Comparison of ENCODE assay signal across 8 mouse cellular contexts in genomic region chr5:137628498-137629305, GRCm38 (mm10). TPM values are rescaled to one million over a fixed set of nuclear protein-coding genes. Genes with fewer than 3 reads are reported as not detected.
DNase-seq lines count a peak whose midpoint lies in the region; ATAC-seq and TF ChIP-seq lines count a peak whose summit lies in the region.

TSS of gene Fbxo24 (minus strand) at chr5:137629002.
TSS of gene Lrch4 (plus strand) at chr5:137629121.
TSS of gene Gm20605 (plus strand) at chr5:137629175.

- H3K9ac ChIP-seq in forebrain, embryonic 12.5 days, result peak within 1 kb of the TSS; percentile 72
- H3K9ac ChIP-seq in heart, postnatal 0 days (replicated peaks; ENCODE audit: low read depth, low read length), result peak within 1 kb of the TSS; percentile 70
- H3K9ac ChIP-seq in liver, embryonic 16.5 days (ENCODE audit: low read depth, low read length), result peak within 1 kb of the TSS; percentile 83
- peak within 1 kb of the TSS; percentile 86 for H3K9ac ChIP-seq in neural tube, embryonic 13.5 days

- H3K27ac ChIP-seq in forebrain, embryonic 12.5 days, result peak within 1 kb of the TSS; percentile 94
- H3K27ac ChIP-seq in heart, postnatal 0 days (ENCODE audit: low read depth), result peak within 1 kb of the TSS; percentile 88
- peak within 1 kb of the TSS; percentile 93 for H3K27ac ChIP-seq in liver, embryonic 16.5 days (ENCODE audit: low read length)
- peak within 1 kb of the TSS; percentile 94 for H3K27ac ChIP-seq in neural tube, embryonic 13.5 days (replicated peaks)
- H3K27ac ChIP-seq in testis, adult 2 months (ENCODE audit: control insufficient read depth, insufficient read depth, low read depth, low read length), result peak within 1 kb of the TSS; percentile 97

- H3K36me3 ChIP-seq in E14TG2a.4 (ENCODE audit: insufficient read depth, low read length), result peaks cover 22% of the 10 kb centered on the region
- peaks cover 9% of the 10 kb centered on the region for H3K36me3 ChIP-seq in forebrain, embryonic 12.5 days (replicated peaks)
- peaks cover 13% of the 10 kb centered on the region for H3K36me3 ChIP-seq in heart, postnatal 0 days (replicated peaks; ENCODE audit: control insufficient read depth, insufficient read depth, low read length)
- peaks cover 1% of the 10 kb centered on the region for H3K36me3 ChIP-seq in liver, embryonic 16.5 days (ENCODE audit: control insufficient read depth, insufficient read depth)
- H3K36me3 ChIP-seq in neural tube, embryonic 13.5 days, result peaks cover 3% of the 10 kb centered on the region
- no peaks in the 10 kb centered on the region for H3K36me3 ChIP-seq in testis, adult 2 months (ENCODE audit: control insufficient read depth, insufficient read depth, low read length)

- WGBS in forebrain, embryonic 12.5 days, result under 1% methylated on average over 43 of the region's 46 CpGs
- WGBS in heart, postnatal 0 days, result under 1% methylated on average over 45 of the region's 46 CpGs
- WGBS in liver, embryonic 16.5 days (ENCODE audit: insufficient replicate concordance), result under 1% methylated on average over 46 of the region's 46 CpGs
- under 1% methylated on average over 45 of the region's 46 CpGs for WGBS in neural tube, embryonic 13.5 days

- peak; percentile 95 for TF ChIP-seq POLR2A in testis, adult 2 months (IDR thresholded peaks at IDR 0.05; ENCODE audit: control insufficient read depth, low read depth, low read length)

- DNase-seq in c-Kit-positive CD71-positive TER-119-positive erythroid progenitor cells, embryonic 14.5 days (ENCODE audit: low spot score), result peak; percentile 99
- peak; percentile 100 for DNase-seq in heart, postnatal 0 days (ENCODE audit: low spot score)
- DNase-seq in kidney, postnatal 4 days, result peak; percentile 98 to 100

- H3K9me3 ChIP-seq in E14TG2a.4 (ENCODE audit: low read length), result no peaks in the 10 kb centered on the region
- no peaks in the 10 kb centered on the region for H3K9me3 ChIP-seq in forebrain, embryonic 12.5 days
- H3K9me3 ChIP-seq in heart, postnatal 0 days (replicated peaks; ENCODE audit: control insufficient read depth, low read length), result no peaks in the 10 kb centered on the region
- H3K9me3 ChIP-seq in liver, embryonic 16.5 days (replicated peaks; ENCODE audit: control insufficient read depth, low read length), result no peaks in the 10 kb centered on the region
- H3K9me3 ChIP-seq in neural tube, embryonic 13.5 days, result no peaks in the 10 kb centered on the region

- peak within 1 kb of the TSS; percentile 99 for H3K4me3 ChIP-seq in E14TG2a.4 (replicated peaks; ENCODE audit: low read length)
- peak within 1 kb of the TSS; percentile 82 for H3K4me3 ChIP-seq in forebrain, embryonic 12.5 days (replicated peaks)
- peak within 1 kb of the TSS; percentile 79 for H3K4me3 ChIP-seq in heart, postnatal 0 days (ENCODE audit: low read depth, low read length)
- peak within 1 kb of the TSS; percentile 78 for H3K4me3 ChIP-seq in liver, embryonic 16.5 days (ENCODE audit: low read depth, low read length)
- peak within 1 kb of the TSS; percentile 83 for H3K4me3 ChIP-seq in neural tube, embryonic 13.5 days
- H3K4me3 ChIP-seq in testis, adult 2 months (ENCODE audit: control insufficient read depth, low read depth, low read length), result peak within 1 kb of the TSS; percentile 92

- TF ChIP-seq CTCF in E14TG2a.4 (conservative IDR thresholded peaks at IDR 0.05; ENCODE audit: low read length), result no peak
- no peak for TF ChIP-seq CTCF in heart, postnatal 0 days (IDR thresholded peaks at IDR 0.05; ENCODE audit: low read depth)
- no peak for TF ChIP-seq CTCF in testis, adult 2 months (IDR thresholded peaks at IDR 0.05; ENCODE audit: control insufficient read depth, insufficient read depth, insufficient replicate concordance, low read depth, low read length)

- H3K4me2 ChIP-seq in forebrain, embryonic 12.5 days, result peak within 1 kb of the TSS; percentile 82
- peak within 1 kb of the TSS; percentile 92 for H3K4me2 ChIP-seq in heart, postnatal 0 days (ENCODE audit: low read depth, low read length)
- peak within 1 kb of the TSS; percentile 92 for H3K4me2 ChIP-seq in liver, embryonic 16.5 days (ENCODE audit: low read depth, low read length)
- H3K4me2 ChIP-seq in neural tube, embryonic 13.5 days, result peak within 1 kb of the TSS; percentile 86

- ATAC-seq in forebrain, embryonic 12.5 days (ENCODE audit: low FRiP score), result peak; percentile 99
- peak; percentile 97 for ATAC-seq in heart, postnatal 0 days (ENCODE audit: insufficient read depth, low read depth)
- peak; percentile 93 for ATAC-seq in liver, embryonic 16.5 days (ENCODE audit: low read depth)
- peak; percentile 98 for ATAC-seq in neural tube, embryonic 13.5 days (ENCODE audit: low read depth)

- H3K27me3 ChIP-seq in E14TG2a.4 (ENCODE audit: insufficient read depth, low read length), result no peaks in the 10 kb centered on the region
- H3K27me3 ChIP-seq in forebrain, embryonic 12.5 days, result no peaks in the 10 kb centered on the region
- H3K27me3 ChIP-seq in heart, postnatal 0 days (ENCODE audit: control insufficient read depth, insufficient read depth, low read length), result no peaks in the 10 kb centered on the region
- H3K27me3 ChIP-seq in liver, embryonic 16.5 days (ENCODE audit: control insufficient read depth, insufficient read depth, low read depth, low read length), result no peaks in the 10 kb centered on the region
- no peaks in the 10 kb centered on the region for H3K27me3 ChIP-seq in neural tube, embryonic 13.5 days
- no peaks in the 10 kb centered on the region for H3K27me3 ChIP-seq in testis, adult 2 months (ENCODE audit: control insufficient read depth, insufficient read depth, low read length)

- H3K4me1 ChIP-seq in E14TG2a.4 (replicated peaks; ENCODE audit: low read depth, low read length), result peaks cover 81% of the 10 kb centered on the region
- peaks cover 52% of the 10 kb centered on the region for H3K4me1 ChIP-seq in forebrain, embryonic 12.5 days
- peaks cover 23% of the 10 kb centered on the region for H3K4me1 ChIP-seq in heart, postnatal 0 days (ENCODE audit: control insufficient read depth, insufficient read depth)
- H3K4me1 ChIP-seq in liver, embryonic 16.5 days (ENCODE audit: control insufficient read depth, low read depth, low read length), result peaks cover 31% of the 10 kb centered on the region
- H3K4me1 ChIP-seq in neural tube, embryonic 13.5 days (replicated peaks), result peaks cover 49% of the 10 kb centered on the region
- H3K4me1 ChIP-seq in testis, adult 2 months (ENCODE audit: control insufficient read depth, insufficient read depth, low read length), result peaks cover 8% of the 10 kb centered on the region

- TF ChIP-seq EP300 in heart, postnatal 0 days (IDR thresholded peaks at IDR 0.05; ENCODE audit: low read depth), result peak; percentile 83; the same call in 1 of the 2 replicates

RNA-seq across cellular contexts. Expression of gene Fbxo24, which starts in this region (rescaled TPM):
- polyA plus RNA-seq in forebrain, embryonic 12.5 days (2016; fragmentation: Nextera tagmentation; extraction: Ambion mirVana), result 0.26 and 0.45 TPM in 2 replicates
- total RNA-seq in heart, postnatal 0 days (2014; rRNA removed; ENCODE audit: low replicate concordance), result 0.65 TPM in 1 of 2 replicates, not detected in the other
- polyA plus RNA-seq in heart, postnatal 0 days (2015; fragmentation: Nextera tagmentation; extraction: Ambion mirVana), result 0.11 and 0.16 TPM in 2 replicates
- polyA plus RNA-seq in liver, embryonic 16.5 days (2015; fragmentation: Nextera tagmentation; extraction: Ambion mirVana), result 0.07 and 0.13 TPM in 2 replicates
- 0.17 and 0.20 TPM in 2 replicates for polyA plus RNA-seq in neural tube, embryonic 13.5 days (2015; fragmentation: Nextera tagmentation; extraction: Ambion mirVana)
- polyA plus RNA-seq in testis, adult 2 months (2012; rRNA removed), result 175 and 181 TPM in 2 replicates

RNA-seq across cellular contexts. Expression of gene Lrch4, which starts in this region (rescaled TPM):
- polyA plus RNA-seq in forebrain, embryonic 12.5 days (2016; fragmentation: Nextera tagmentation; extraction: Ambion mirVana), result 29.8 and 35.1 TPM in 2 replicates
- 12.7 and 19.7 TPM in 2 replicates for total RNA-seq in heart, postnatal 0 days (2014; rRNA removed; ENCODE audit: low replicate concordance)
- polyA plus RNA-seq in heart, postnatal 0 days (2015; fragmentation: Nextera tagmentation; extraction: Ambion mirVana), result 15.9 and 17.8 TPM in 2 replicates
- polyA plus RNA-seq in liver, embryonic 16.5 days (2015; fragmentation: Nextera tagmentation; extraction: Ambion mirVana), result 25.1 and 26.8 TPM in 2 replicates
- polyA plus RNA-seq in neural tube, embryonic 13.5 days (2015; fragmentation: Nextera tagmentation; extraction: Ambion mirVana), result 23.8 and 24.5 TPM in 2 replicates
- polyA plus RNA-seq in testis, adult 2 months (2012; rRNA removed), result 131 and 139 TPM in 2 replicates

RNA-seq across cellular contexts. Expression of gene Gm20605, which starts in this region (rescaled TPM):
- 9.6 and 10.1 TPM in 2 replicates for polyA plus RNA-seq in forebrain, embryonic 12.5 days (2016; fragmentation: Nextera tagmentation; extraction: Ambion mirVana)
- total RNA-seq in heart, postnatal 0 days (2014; rRNA removed; ENCODE audit: low replicate concordance), result 1.6 and 5.3 TPM in 2 replicates
- 1.8 and 2.5 TPM in 2 replicates for polyA plus RNA-seq in heart, postnatal 0 days (2015; fragmentation: Nextera tagmentation; extraction: Ambion mirVana)
- polyA plus RNA-seq in liver, embryonic 16.5 days (2015; fragmentation: Nextera tagmentation; extraction: Ambion mirVana), result 5.2 and 6.1 TPM in 2 replicates
- 6.7 and 7.9 TPM in 2 replicates for polyA plus RNA-seq in neural tube, embryonic 13.5 days (2015; fragmentation: Nextera tagmentation; extraction: Ambion mirVana)
- polyA plus RNA-seq in testis, adult 2 months (2012; rRNA removed), result 15.0 and 15.6 TPM in 2 replicates

Comparison
In these comparisons a context has a peak if more than half of its experiments do, and no peak if none do; other contexts are left out.
1. Peak in every context shown above with its lines: DNase-seq, ATAC-seq, H3K4me3 ChIP-seq and H3K27ac ChIP-seq.
2. RNA of gene Fbxo24 (polyA plus RNA-seq): 175 to 181 TPM in testis, adult 2 months; 0.26 to 0.45 TPM in forebrain, embryonic 12.5 days, 0.17 to 0.20 TPM in neural tube, embryonic 13.5 days, 0.11 to 0.16 TPM in heart, postnatal 0 days and 0.07 to 0.13 TPM in liver, embryonic 16.5 days; every median in the first group is over 100 times any median in the second.